Mouse (Mus musculus) brain, embryonic 14.5 days (tissue): ENCODE measurements around the gene B4galnt1.

ENCODE experiments used
- CTCF ChIP-seq: fragments of 200-500 bp; IDR thresholded peaks from 2 replicates; pipeline ENCODE4 v1.5.1; 2012; ENCODE audit warnings: inconsistent platforms, mild to moderate bottlenecking, moderate library complexity, borderline replicate concordance; ENCODE audit not compliant: insufficient read depth, insufficient read length; ENCODE audit errors: extremely low read depth
- POLR2A ChIP-seq: fragments of 200-500 bp; IDR thresholded peaks from 2 replicates; pipeline ENCODE4 v1.6.1; 2012; ENCODE audit warnings: mild to moderate bottlenecking, inconsistent platforms, borderline replicate concordance; ENCODE audit not compliant: poor library complexity, insufficient read depth, insufficient read length, severe bottlenecking; ENCODE audit errors: extremely low read depth

GRCm38 (mm10) chr10:127211414-127211854, 46.4 kb downstream of the B4galnt1 start, which contains the start of gene Pip4k2c:
- TF ChIP-seq POLR2A = peak; percentile 73; the same call in 1 of the 2 replicates
- TF ChIP-seq CTCF = no peak
